Mouse (Mus musculus) heart, postnatal 14 days (tissue): ENCODE measurements around the gene Elovl3. TPM values are rescaled to one million over a fixed set of nuclear protein-coding genes. Genes with fewer than 3 reads are reported as not detected.

Source experiments
- total RNA-seq, 2 experiments: library from RNA; stranded (reverse); gene quantifications; 2 replicates each; pipeline ENCODE4 v1.2.3; 2021

The Elovl3 gene
- total RNA-seq, 2 experiments from 2014 or later, result 0.67 TPM; not detected in 1

Other genes with a start within 250 kb of the Elovl3 start
- 10 to 100 TPM; 12.9 to 16.5 TPM for gene Armh3, start 133.4 kb upstream of the Elovl3 start, total RNA-seq
- 1 to 10 TPM; 6.3 to 6.5 TPM for gene Hps6, start 128.4 kb upstream of the Elovl3 start, total RNA-seq
- 10 to 100 TPM; 13.8 to 14.1 TPM for gene Pprc1, start 87.0 kb upstream of the Elovl3 start, total RNA-seq
- 10 to 100 TPM; 54.4 to 61.0 TPM for gene Ldb1, start 86.7 kb upstream of the Elovl3 start, total RNA-seq
- 10 to 100 TPM; 16.4 to 17.2 TPM for gene Nolc1, start 56.0 kb upstream of the Elovl3 start, total RNA-seq
- under 1 TPM in 1 of 2 experiments, not detected in 1; 0.79 TPM for gene Pitx3, start 16.4 kb downstream of the Elovl3 start, total RNA-seq
- 10 to 100 TPM; 50.3 to 50.7 TPM for gene Gbf1, start 20.6 kb downstream of the Elovl3 start, total RNA-seq
- 10 to 100 TPM; 15.5 to 16.6 TPM for gene Nfkb2, start 172.4 kb downstream of the Elovl3 start, total RNA-seq
- 1 to 10 TPM; 1.7 to 1.9 TPM for gene Psd, start 195.3 kb downstream of the Elovl3 start, total RNA-seq
- 1 to 10 TPM; 5.5 to 6.9 TPM for gene Fbxl15, start 196.3 kb downstream of the Elovl3 start, total RNA-seq
- gene Cuedc2, start 206.8 kb downstream of the Elovl3 start, total RNA-seq, result 10 to 100 TPM; 88.0 to 89.6 TPM
- gene Mfsd13a, start 209.2 kb downstream of the Elovl3 start, total RNA-seq, result 1 to 10 TPM; 2.9 to 3.6 TPM
- under 1 TPM; 0.22 to 0.48 TPM for gene 2310034G01Rik, start 218.4 kb downstream of the Elovl3 start, total RNA-seq